Mouse (Mus musculus): Measurements from ENCODE around the gene Capn1.
A peak's percentile ranks its signal among the peaks of the same experiment; 100 is the strongest.

Gene Capn1

GRCm38 (mm10) chr19:6038326-6038725 lies 22.6 kb upstream of the Capn1 start:
- DNase-seq (ENCODE audit: low spot score): no peak

- DNase-seq (ENCODE audit: low spot score): no peak
These were observed 22.0 kb upstream of the Capn1 start for GRCm38 (mm10) chr19:6037695-6038094.

DNA sequence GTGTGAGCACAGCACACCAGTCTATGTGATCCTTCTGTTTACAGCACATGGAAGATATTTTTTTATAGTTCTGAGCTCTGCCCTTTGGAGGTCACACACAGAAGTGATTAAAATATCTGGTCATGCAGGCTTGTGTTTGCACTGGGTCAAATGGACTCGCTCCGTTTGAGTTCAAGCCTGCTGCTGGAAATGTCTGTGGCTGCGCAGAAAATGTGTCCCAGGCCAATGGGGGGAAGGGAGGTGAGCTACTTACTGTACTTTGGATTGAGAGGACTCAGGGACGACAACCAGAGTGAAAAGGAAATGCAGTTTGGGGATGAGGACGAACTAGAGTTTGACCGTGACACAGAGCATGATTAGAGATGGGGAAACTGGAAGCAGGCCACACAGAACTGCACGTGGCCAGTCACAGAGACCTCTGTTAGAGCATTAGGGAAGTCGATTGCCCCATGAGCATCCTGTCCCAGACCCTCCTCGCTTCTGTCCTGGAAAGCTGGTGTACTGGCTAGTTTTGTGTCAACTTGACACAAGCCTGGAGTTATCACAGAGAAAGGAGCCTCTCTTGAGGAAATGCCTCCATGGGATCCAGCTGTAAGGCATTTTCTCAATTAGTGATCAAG lies 20.4 kb upstream of the Capn1 start:
- DNase-seq (ENCODE audit: low spot score): no peak

DNA sequence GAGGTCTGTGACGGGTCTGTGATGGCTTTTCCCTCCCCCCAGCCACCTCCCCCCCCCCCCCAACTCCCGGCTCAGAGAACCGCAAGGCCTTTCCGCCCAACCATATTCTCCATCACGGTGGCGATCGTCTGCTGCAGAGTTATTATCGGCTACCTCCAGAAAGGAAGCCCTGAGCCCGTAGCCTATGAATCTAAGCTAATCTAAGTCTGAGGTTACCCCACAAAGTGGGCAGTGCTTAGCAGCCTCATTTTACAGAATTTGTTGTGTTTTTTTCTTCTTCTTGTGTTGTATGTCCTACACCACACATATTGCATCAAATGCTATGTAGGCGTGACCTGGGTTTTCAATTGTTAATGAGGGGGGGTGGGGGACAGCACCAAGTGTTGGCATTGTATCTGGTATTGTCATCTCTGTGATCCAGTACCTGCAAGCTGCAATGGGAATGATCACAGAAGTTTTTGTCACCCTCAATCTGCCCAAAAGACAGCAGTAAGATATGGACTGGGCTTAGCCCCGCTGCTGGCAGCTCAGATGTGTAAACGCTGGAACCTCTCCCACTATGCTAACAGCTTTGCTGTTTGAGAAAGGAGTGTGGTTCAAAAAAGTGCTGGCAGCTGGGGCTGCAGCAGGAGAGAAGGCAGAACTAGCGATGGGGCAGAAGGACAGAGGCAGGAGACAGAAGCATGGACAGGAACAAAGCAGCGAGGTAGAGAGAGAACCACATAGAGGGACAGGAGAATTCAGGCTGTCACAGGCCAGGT lies 15.0 kb upstream of the Capn1 start:
- no peak for DNase-seq (ENCODE audit: low spot score)

GRCm38 (mm10) chr19:6029426-6029825 lies 13.7 kb upstream of the Capn1 start:
- no peak for DNase-seq (ENCODE audit: low spot score)

DNA sequence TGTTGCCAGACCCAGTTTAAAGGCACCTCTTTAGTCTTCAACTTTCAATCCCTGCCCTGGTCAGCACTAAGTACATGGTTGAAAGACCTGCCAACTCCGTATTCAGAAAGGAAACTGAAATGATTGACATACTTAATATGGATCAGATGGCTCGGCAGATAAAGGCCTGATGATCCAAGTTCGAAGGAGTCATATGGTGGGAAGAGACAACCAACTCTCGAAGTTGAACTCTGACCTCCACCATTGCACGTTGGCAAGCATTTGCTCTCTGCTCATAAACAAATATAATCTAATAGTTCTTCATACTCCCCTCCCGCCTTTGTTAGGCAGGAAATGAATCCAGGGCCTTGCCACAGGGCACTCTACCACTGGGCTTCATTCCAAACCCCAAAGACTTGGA lies 13.3 kb upstream of the Capn1 start:
- DNase-seq (ENCODE audit: low spot score): no peak

DNA sequence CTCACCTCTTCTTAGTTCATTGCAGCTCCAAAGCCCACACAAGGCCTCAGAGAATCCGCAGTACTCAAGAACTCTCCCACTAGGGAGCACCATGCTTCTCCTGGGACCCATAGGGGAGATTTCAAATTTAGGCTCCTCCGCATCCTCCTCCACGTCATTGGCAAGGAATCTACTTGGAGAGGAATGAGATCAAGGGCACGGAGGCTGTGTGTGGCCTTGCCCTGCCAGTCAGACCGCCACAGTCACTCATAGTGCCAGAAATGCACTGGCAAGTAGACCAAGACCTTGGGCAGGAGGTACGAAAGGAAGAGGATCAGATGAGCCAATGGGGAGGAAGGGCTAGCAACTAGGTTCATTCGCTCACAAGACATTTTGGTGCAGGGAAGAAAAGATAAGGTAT lies 8.2 kb upstream of the Capn1 start:
- no peak for DNase-seq (ENCODE audit: low spot score)

DNA sequence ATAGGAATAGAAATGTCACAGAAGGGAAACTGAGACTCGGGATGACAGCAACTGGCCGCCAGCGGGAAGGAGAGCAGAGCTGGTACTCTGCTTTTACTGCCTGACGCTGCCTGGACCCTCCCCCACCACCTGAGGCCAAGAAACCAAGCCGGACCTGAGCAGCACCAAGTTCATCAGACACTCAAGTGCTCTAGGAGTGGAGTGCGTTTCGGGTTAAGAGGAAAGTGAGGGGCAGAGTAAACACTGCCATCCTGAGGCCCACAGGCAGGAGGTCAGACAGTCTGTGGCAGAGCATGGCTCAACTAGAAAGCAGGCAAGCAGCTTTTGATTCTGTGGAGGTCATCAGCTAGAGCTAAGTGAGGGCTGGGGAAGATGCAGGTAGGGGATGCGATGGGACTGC lies 7.4 kb upstream of the Capn1 start:
- no peak for DNase-seq (ENCODE audit: low spot score)

DNA sequence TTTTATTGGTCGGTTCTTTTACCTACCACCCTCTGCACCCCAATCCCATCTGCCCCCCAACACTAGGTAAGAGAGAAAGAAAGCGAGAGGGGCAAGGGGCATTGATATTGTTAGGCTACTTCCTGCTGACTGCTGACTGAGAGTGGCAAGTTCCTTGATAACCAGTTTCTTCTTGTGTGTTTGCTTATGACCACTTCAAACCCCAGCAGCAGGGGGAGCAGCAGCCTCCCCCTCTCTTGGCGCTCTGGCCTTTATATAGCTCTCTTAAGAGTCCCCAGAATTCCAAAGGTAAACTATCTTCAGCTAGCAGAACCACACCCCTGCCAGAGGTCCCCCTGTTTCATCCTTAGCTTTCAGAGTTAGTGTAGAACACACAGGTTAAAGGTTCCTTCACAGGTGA lies 4.6 kb upstream of the Capn1 start:
- DNase-seq (ENCODE audit: low spot score): no peak

DNA sequence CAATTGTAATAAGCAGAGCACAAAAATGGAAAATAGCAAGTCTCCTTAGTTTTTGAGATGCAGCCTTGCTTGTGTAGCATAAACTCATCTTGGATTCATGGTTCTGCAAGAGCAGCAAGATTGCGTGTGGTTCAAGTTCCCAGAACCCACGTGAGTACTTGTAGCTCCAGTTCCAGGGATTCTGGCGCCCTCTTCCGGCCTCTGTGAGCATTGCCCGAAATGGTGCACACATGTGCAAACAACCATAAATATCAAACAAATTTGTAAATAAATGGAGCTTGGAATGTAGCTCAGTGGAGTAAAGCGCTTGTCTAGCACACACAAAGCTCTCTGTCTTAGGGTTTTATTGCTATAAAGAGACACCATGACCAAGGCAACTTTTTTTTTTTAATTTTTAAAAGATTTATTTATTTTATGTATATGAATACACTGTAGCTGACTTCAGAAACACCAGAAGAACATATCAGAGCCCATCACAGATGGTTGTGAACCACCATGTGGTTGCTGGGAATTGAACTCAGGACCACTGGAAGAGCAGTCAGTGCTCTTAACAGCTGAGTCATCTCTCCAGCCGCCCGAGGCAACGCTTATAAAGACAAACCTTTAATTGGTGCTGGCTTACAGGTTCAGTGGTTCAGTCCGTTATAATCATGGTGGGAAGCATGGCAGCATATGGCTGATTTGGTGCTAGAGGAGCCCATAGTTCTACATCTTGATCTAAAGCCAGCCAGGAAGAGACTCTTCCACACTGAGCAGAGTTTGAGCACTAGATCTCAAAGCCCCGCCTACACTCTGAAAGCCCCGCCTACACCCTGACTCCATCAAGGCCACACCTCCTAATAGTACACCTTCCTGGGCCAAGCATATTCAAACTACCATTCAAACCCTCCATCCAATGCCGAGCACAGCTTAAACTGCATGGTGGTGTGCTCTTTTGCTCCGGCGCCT lies 2.7 kb upstream of the Capn1 start:
- DNase-seq (ENCODE audit: low spot score): peak; percentile 93

- no peak for DNase-seq (ENCODE audit: low spot score)
These were observed 835 bp upstream of the Capn1 start for GRCm38 (mm10) chr19:6016532-6016931.

GRCm38 (mm10) chr19:6014991-6015510 lies 646 bp downstream of the Capn1 start:
- no peak for DNase-seq (ENCODE audit: low spot score)

GRCm38 (mm10) chr19:6013691-6014090 lies 2.0 kb downstream of the Capn1 start:
- DNase-seq (ENCODE audit: low spot score): no peak

DNA sequence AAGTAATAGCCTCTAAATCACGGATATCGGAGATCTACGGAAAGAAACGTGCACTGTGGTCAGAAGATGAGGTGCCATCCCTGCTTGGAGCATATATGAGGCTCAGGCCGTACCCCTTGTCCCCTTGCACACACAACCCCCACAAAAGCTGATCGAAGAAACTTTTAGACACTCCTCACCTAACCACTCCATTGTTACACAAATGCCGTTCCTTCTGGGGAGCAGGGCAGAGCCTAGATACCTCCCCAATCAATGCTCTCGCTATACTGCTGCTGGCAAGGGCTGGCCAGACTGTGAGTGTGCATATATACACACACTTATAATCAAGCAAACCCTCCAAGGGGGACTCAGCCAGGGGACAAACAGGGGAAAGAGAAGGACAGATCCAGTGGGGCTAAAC lies 6.6 kb downstream of the Capn1 start:
- no peak for DNase-seq (ENCODE audit: low spot score)

DNA sequence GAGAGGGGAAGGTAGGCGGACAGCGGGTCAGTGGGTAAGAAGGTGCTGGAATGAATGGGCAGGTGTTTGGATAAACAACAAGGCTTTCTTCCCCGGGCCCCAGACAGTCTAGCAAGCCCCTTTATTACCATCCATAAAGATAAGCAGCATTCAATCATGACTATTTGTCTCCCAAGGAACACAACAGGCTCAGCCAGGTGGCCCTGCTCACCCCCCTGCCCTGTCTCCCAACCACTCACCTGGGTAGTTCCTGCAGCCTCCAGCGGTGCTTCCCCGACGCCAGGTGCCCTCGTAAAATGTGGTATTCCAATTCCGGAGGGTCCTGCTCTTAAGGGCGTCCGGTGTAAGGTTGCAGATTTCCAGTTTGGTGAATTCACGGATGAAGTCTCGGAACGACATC lies 8.7 kb downstream of the Capn1 start:
- DNase-seq (ENCODE audit: low spot score): no peak

DNA sequence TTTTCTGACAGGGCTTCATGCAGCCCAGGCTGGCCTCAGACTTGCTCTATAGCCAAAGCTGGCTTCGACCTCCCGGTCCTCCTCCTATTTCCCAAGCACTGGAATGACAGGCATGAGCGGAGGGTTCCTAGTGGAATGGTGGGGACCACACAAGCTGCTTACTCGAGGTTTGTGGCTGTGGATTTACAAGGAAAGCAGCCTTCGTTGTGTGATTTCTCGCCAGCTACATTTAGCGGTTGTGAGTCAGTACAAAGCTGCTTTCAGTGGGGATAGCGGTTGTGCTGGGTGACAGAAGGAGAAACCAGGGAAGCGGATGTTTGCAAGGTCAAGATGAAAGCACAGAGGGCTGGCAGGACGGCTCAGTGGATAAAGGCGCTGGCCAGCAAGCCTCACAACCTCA lies 10.2 kb downstream of the Capn1 start:
- no peak for DNase-seq (ENCODE audit: low spot score)

- no peak for DNase-seq (ENCODE audit: low spot score)
These were observed 15.7 kb downstream of the Capn1 start for GRCm38 (mm10) chr19:5999969-6000368.

GRCm38 (mm10) chr19:5998180-5998579 lies 17.5 kb downstream of the Capn1 start:
- no peak for DNase-seq (ENCODE audit: low spot score)

GRCm38 (mm10) chr19:5994711-5995110 lies 21.0 kb downstream of the Capn1 start:
- DNase-seq (ENCODE audit: low spot score): no peak

DNA sequence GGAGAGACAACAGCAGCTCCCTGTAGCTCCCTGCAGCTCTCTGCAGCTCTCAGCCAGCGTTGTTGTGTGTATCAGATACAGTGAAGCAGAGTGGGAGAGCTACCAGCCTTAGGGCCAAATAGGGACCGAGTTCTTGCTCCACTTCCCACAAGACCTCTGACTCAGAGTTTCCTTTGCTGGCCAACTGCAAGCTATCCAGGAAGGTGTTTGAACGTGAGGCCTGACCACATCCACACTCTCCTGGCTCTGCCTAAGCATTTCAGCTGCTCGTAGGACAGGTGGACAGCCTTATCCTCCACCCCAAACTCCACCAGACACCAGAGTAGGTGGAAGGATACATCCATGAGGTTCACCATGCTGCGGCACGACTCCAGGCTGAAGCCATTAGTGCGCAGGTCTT lies 23.7 kb downstream of the Capn1 start:
- DNase-seq (ENCODE audit: low spot score): no peak

DNA sequence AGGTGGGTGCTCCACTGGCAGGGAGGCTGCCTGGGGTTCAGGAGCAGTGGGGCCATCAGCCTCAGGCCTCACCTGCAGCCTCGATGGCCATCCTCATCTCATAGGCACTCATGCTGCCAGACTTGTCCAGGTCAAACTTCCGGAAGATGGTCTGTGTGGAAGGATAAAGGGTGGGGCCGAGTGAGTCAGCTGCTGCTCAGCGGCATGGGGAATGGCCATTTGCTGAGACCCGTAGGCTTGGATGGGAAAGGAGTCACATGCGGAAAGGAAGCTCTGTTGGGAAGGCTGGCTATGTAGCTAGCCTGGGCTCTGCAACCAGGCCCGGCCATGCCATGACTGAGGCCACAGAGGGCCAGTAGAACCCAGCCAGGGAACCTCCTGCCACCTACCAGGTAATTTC lies 24.2 kb downstream of the Capn1 start:
- DNase-seq (ENCODE audit: low spot score): no peak

DNA sequence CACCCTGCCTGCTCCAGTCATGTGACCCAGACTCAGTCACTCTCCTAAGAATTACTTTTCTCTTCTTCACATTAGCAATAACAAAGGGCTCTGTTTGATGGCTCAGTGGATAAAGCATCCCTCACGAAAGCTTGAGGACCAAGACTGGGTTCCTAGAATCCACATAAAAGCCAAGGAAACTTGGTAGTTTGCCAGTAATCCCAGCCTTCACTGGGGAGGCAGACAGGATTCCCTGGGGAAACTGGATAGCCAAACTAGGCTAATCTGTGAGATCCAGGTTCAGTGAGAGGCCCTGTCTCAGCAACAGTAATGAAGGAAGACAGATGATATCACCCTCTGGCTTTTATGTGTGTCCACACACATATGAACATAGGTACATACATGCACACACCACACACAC lies 24.8 kb downstream of the Capn1 start:
- no peak for DNase-seq (ENCODE audit: low spot score)

- no peak for DNase-seq (ENCODE audit: low spot score)
These were observed 25.7 kb downstream of the Capn1 start for GRCm38 (mm10) chr19:5990033-5990432.
